Mouse (Mus musculus) heart, postnatal 36 days (tissue): ENCODE data around the gene Clpsl2. TPM values are rescaled to one million over a fixed set of nuclear protein-coding genes. Genes with fewer than 3 reads are reported as not detected.

ENCODE experiments used
- DNase-seq, 2 experiments: peaks; one replicate each; pipeline ENCODE4 v3.0.0; 2021 to 2022
- intact Hi-C: fragments of 180-260 bp; cut with DNase I; formaldehyde crosslinking; loops from one replicate; pipeline ENCODE4 v1.15.1; 2025
- microRNA-seq, 2 experiments: library from miRNA; unstranded; fragments of <30 nt; microRNA quantifications; one replicate each; pipeline ENCODE4 v1.2.0; 2021; ENCODE audit warnings: borderline number of aligned reads in 2 of 2
- total RNA-seq, 2 experiments: library from RNA; stranded (reverse); gene quantifications; 2 replicates each; pipeline ENCODE4 v1.2.3; 2021

The Clpsl2 gene
- total RNA-seq, 2 experiments from 2014 or later, result not detected

DNA sequence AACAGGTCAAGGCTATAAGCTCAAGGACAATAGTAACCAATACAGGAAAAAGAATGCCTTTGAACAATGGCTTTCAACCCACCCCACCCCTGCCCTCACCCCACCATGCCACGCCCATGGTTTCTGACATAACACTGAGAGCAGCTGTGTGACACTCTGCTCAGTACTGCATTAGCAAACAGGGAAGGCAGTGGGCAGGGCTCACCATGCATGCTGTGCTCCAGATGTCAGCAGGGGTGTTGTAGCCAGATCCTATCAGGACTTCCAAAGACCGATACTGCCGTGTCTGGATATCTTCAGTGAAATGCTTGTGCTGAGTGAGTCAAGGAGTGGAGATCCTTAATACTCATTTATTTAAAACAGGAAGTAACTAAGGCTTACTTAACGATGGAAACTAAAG lies 44.8 kb downstream of the Clpsl2 start:
- DNase-seq, result no peak
- intact Hi-C loops, result loop anchor here (1.0 to 2.0 kb wide), 2 partner anchors 27 to 54 kb away; no protein-coding TSS in a partner anchor

DNA sequence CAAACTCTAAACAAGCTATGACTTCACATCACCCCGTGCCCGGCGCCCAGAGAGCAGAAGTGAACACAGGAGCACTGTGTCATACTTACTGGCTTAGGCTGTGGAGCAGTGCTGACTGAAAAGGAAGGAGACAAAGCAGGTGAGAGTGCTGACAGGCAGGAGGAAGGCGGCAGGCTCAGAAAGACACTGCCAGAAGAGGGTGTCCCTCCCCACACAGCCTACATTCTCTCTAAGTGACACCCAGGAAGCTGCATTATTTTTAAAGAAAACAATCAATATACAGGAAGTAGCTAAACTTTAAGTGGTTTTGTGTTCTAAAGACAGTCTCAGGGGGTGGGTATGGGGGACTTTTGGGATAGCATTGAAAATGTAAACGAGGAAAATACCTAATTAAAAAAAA lies 51.6 kb downstream of the Clpsl2 start:
- no peak for DNase-seq
- intact Hi-C loops, result no loop called here

DNA sequence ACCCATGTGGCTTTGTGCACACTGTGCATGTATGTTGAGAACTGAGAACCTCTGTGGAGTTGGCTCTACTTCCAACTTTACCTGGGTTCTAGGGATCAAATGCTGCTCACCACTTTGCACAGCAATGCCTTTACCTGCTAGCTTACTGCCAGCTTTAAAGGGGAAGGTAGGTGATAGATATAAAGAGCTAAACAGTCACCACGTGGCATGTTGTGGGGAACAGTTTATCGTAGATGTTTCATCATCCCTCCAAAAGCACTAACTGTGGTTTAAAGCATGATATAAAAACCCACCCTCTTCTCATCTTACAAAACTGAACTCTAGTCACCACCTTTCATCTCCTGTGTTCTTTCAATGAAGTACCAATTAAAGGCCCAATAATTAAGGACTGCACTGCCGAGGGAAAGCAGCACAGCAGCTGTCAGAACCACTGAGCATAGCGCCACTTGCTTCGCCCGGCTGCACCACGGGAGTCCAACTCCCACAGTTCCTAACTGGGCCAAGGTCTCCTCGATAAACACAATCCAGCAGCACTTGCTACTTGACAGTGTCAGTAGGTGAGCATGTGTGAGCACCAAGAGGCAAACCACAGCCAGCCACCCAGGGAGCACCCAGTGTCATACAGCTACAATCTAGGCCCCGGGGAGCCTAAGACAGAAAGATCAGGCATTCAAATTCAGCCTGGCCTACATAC lies 52.5 kb downstream of the Clpsl2 start:
- intact Hi-C loops, result no loop called here
- no peak for DNase-seq

Small RNA genes lying within 50 kb of the gene (microRNA-seq; reads per million reads assigned to microRNA genes)
- gene Gm25195, result 0 reads per million in 2 experiments
- 0 reads per million in 2 experiments for gene Mir6969

Other genes starting within 250 kb of the Clpsl2 start
- gene Fance, start 235.9 kb upstream of the Clpsl2 start, total RNA-seq, result 10 to 100 TPM; 10.9 to 17.3 TPM
- 100 to 1,000 TPM; 392 TPM for gene Rpl10a, start 220.9 kb upstream of the Clpsl2 start, total RNA-seq
- 10 to 100 TPM; 12.9 to 16.6 TPM for gene Tead3, start 198.6 kb upstream of the Clpsl2 start, total RNA-seq
- not detected for gene Tulp1, start 184.2 kb upstream of the Clpsl2 start, total RNA-seq
- 10 to 100 TPM; 50.0 to 72.1 TPM for gene Fkbp5, start 31.9 kb upstream of the Clpsl2 start, total RNA-seq
- not detected for gene Armc12, start 18.6 kb upstream of the Clpsl2 start, total RNA-seq
- gene Clps, start 11.4 kb downstream of the Clpsl2 start, total RNA-seq, result not detected
- not detected for gene Lhfpl5, start 26.2 kb downstream of the Clpsl2 start, total RNA-seq
- gene Srpk1, start 73.3 kb downstream of the Clpsl2 start, total RNA-seq, result 10 to 100 TPM; 32.1 to 35.5 TPM
- under 1 TPM; 0.33 to 0.57 TPM for gene Slc26a8, start 140.8 kb downstream of the Clpsl2 start, total RNA-seq
- gene Mapk14, start 141.9 kb downstream of the Clpsl2 start, total RNA-seq, result 10 to 100 TPM; 49.6 to 54.5 TPM
- under 1 TPM in 1 of 2 experiments, not detected in 1; 0.62 TPM for gene AC170998.1, start 176.7 kb downstream of the Clpsl2 start, total RNA-seq
- under 1 TPM in 1 of 2 experiments, not detected in 1; 0.19 TPM for gene Mapk13, start 219.9 kb downstream of the Clpsl2 start, total RNA-seq